Mouse (Mus musculus) E14TG2a.4 (cell line): ENCODE results near the gene Daxx.

Experiments
- H3K27me3 ChIP-seq: 2 replicates; pipeline ENCODE4 v1.6.1; 2014; ENCODE audit warnings: low read length, control low read depth; ENCODE audit not compliant: insufficient read depth
- H3K36me3 ChIP-seq: 2 replicates; pipeline ENCODE4 v1.6.1; 2014; ENCODE audit warnings: low read length, control low read depth; ENCODE audit not compliant: insufficient read depth
- H3K4me1 ChIP-seq: replicated peaks from 2 replicates; pipeline ENCODE4 v1.6.1; 2014; ENCODE audit warnings: low read depth, low read length, control low read depth
- H3K4me3 ChIP-seq: replicated peaks from 2 replicates; pipeline ENCODE4 v1.5.1; 2014; ENCODE audit warnings: mild to moderate bottlenecking, low read length
- H3K9me3 ChIP-seq: 2 replicates; pipeline ENCODE4 v1.6.1; 2014; ENCODE audit warnings: low read length, control low read depth
- CTCF ChIP-seq: conservative IDR thresholded peaks from 2 replicates; pipeline ENCODE4 v1.5.1; 2014; ENCODE audit warnings: low read length
- NANOG ChIP-seq: IDR thresholded peaks from 2 replicates; pipeline ENCODE4 v1.6.1; 2014; ENCODE audit warnings: borderline replicate concordance, low read length, mixed read lengths
- POU5F1 ChIP-seq: IDR thresholded peaks from 2 replicates; pipeline ENCODE4 v1.6.1; 2014; ENCODE audit warnings: low read length, borderline replicate concordance

Gene Daxx

GRCm38 (mm10) chr17:33916847-33917655 is 7.8 kb downstream of the Daxx start:
- Histone ChIP-seq H3K4me1 (peaks cover 87% of the 10 kb centered on the region), H3K9me3 (no peaks in the 10 kb centered on the region), H3K27me3 (no peaks in the 10 kb centered on the region), H3K4me3 (peak overlapping the region; percentile 80), H3K36me3 (peaks cover 62% of the 10 kb centered on the region)
- TF ChIP-seq POU5F1 (no peak), CTCF (no peak), NANOG (no peak)

- H3K4me3 ChIP-seq = peak overlapping the region; percentile 80
- H3K9me3 ChIP-seq = no peaks in the 10 kb centered on the region
- TF ChIP-seq CTCF (no peak), NANOG (no peak), POU5F1 (no peak)
- H3K36me3 ChIP-seq = peaks cover 62% of the 10 kb centered on the region
- H3K27me3 ChIP-seq = no peaks in the 10 kb centered on the region
- peaks cover 83% of the 10 kb centered on the region for H3K4me1 ChIP-seq
Observed at GRCm38 (mm10) chr17:33917656-33918292, 8.6 kb downstream of the Daxx start.

GRCm38 (mm10) chr17:33918293-33919203 is 9.3 kb downstream of the Daxx start:
- Histone ChIP-seq H3K27me3 (no peaks in the 10 kb centered on the region), H3K4me3 (peak overlapping the region; percentile 80), H3K9me3 (no peaks in the 10 kb centered on the region), H3K36me3 (peaks cover 58% of the 10 kb centered on the region), H3K4me1 (peaks cover 81% of the 10 kb centered on the region)
- no peak for TF ChIP-seq NANOG
- no peak for TF ChIP-seq CTCF
- TF ChIP-seq POU5F1 = no peak

- TF ChIP-seq CTCF = no peak; the same call in 1 of the 2 replicates
- no peak for TF ChIP-seq NANOG
- TF ChIP-seq POU5F1 = no peak
- Histone ChIP-seq H3K9me3 (no peaks in the 10 kb centered on the region), H3K27me3 (no peaks in the 10 kb centered on the region), H3K4me3 (peak overlapping the region; percentile 80), H3K36me3 (peaks cover 55% of the 10 kb centered on the region), H3K4me1 (peaks cover 79% of the 10 kb centered on the region)
Observed at GRCm38 (mm10) chr17:33919351-33920281, 10.4 kb downstream of the Daxx start.

GRCm38 (mm10) chr17:33920282-33921097 is 11.3 kb downstream of the Daxx start:
- TF ChIP-seq NANOG (no peak), CTCF (peak; percentile 86), POU5F1 (no peak)

GRCm38 (mm10) chr17:33921361-33921760 is 12.1 kb downstream of the Daxx start:
- TF ChIP-seq CTCF (no peak), POU5F1 (no peak), NANOG (no peak)
- H3K27me3 ChIP-seq = no peaks in the 10 kb centered on the region
- H3K9me3 ChIP-seq = no peaks in the 10 kb centered on the region
- 0 out of 2 replicates have a peak overlapping the region, but pooled peaks have one; percentile 80 for H3K4me3 ChIP-seq
- H3K36me3 ChIP-seq = peaks cover 59% of the 10 kb centered on the region
- H3K4me1 ChIP-seq = peaks cover 88% of the 10 kb centered on the region

More at GRCm38 (mm10) chr17:33920282-33921097, 11.3 kb downstream of the Daxx start:
- Histone ChIP-seq H3K27me3 (no peaks in the 10 kb centered on the region), H3K4me3 (peak overlapping the region; percentile 80), H3K9me3 (no peaks in the 10 kb centered on the region), H3K36me3 (peaks cover 51% of the 10 kb centered on the region), H3K4me1 (peaks cover 80% of the 10 kb centered on the region)
